Mouse (Mus musculus) lung, adult 18-20 months (tissue): ENCODE measurements around the gene Tenm3.

Experiments used
- DNase-seq, 2 experiments: peaks; one replicate each; pipeline ENCODE4 v3.0.0; 2022; ENCODE audit warnings: mixed read lengths in 2 of 2

Gene Tenm3

GRCm38 (mm10) chr8:48655381-48656043, 188.2 kb downstream of the Tenm3 start:
- DNase-seq = no peak

- DNase-seq = no peak
Observed at GRCm38 (mm10) chr8:48649845-48650244, 193.9 kb downstream of the Tenm3 start.

DNA sequence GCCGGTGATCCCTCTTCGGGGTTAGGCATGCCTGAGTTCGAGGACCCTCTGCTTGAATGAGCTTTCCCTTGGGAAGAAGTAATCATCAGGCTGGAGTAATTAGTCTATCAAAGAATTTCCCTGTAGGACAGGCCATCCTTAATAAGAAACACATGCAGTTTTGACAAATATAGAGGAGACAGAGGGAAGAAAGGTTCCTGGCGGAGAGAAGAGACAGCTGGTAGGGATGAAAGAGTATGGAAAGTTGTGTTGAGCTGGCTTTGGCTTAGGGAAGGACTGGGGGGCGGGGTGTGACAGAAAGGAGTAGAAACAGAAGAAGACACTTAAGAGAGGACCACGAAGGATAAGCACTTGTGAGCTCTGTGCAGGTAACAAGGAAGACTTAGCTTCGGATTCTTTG, 194.3 kb downstream of the Tenm3 start:
- no peak for DNase-seq

DNA sequence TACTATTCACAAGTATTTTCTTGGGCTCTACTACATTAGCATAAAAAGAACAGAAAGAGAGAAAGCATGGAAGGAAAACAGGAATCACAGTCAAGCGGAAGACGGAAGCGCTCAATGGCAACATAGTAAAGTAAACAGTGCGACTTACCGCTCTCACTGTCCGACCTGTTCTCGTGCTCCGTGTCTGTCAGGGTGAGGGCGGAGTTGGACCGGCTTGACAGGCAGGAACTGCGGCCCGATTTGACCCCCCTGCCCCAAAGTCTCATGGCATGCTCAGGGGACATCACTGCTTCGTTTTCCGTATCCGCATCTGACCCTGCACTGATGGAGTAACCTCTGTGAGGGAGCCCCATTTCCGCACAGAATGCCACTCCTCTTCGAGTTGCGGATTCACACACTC, 197.6 kb downstream of the Tenm3 start:
- no peak for DNase-seq

DNA sequence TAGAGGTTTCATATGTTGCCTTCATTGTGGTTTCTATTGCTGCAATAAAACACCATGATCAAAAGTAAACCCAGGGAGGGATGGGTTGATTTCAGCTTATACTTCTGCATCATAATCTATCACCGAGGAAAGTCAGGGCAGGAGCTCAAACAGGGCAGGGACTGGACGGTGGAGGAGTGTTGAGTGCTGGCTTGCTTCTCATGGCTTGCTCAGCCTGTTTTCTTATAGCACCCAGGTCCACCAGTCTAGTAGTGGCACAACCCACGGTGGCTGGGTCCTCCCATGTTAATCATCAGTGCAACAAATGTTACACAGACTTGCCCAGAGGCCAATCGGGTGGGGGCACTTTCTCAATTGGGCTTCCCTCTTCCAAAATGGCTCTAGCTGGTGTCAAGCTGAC, 205.6 kb downstream of the Tenm3 start:
- no peak for DNase-seq

DNA sequence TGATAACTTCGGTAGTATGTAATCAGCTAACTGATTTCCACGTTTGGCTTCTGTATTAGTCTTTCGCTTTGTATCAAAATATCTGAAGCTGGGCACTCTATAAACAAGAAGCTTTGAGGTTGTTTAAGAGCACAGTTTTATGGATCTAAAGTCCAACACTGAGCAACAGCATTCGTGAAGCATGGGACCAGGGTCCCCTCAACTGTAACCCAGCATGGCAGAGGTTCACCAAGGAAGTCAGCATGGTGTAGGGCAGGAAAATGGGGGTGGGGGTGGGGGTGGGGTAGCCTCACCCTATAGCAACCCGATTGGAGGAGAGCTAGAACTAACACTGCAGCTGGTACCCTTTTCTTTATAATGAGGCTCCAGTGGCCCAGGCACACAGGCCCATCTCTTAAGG, 206.8 kb downstream of the Tenm3 start:
- DNase-seq = no peak

GRCm38 (mm10) chr8:48635815-48636214, 207.9 kb downstream of the Tenm3 start:
- no peak for DNase-seq

- no peak for DNase-seq
Observed at GRCm38 (mm10) chr8:48633426-48633825, 210.3 kb downstream of the Tenm3 start.

GRCm38 (mm10) chr8:48622517-48623153, 221.1 kb downstream of the Tenm3 start:
- no peak for DNase-seq

DNA sequence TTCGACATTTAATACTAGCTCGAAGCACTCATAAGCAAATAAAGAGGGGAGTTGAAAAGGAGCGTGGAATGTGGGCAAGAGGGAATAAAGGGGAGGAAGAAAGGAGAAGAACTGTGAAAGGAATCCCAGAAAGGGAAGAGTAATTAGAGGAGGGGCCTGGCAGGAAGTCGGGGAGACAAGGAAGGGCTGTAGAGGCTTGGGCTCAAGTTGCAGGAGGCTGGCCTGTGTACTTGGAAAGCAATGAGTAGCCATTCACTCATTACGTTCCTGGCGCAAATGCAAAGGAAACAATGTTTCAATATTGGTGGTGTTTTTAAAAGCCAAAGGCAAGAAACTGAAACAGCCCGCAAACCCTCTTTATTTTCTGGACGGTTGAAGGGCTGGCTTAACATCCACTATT, 228.7 kb downstream of the Tenm3 start:
- no peak for DNase-seq

GRCm38 (mm10) chr8:48611934-48612512, 231.7 kb downstream of the Tenm3 start:
- no peak for DNase-seq

- no peak for DNase-seq
Observed at GRCm38 (mm10) chr8:48611126-48611525, 232.6 kb downstream of the Tenm3 start.

- no peak for DNase-seq
Observed at GRCm38 (mm10) chr8:48610316-48610715, 233.4 kb downstream of the Tenm3 start.

DNA sequence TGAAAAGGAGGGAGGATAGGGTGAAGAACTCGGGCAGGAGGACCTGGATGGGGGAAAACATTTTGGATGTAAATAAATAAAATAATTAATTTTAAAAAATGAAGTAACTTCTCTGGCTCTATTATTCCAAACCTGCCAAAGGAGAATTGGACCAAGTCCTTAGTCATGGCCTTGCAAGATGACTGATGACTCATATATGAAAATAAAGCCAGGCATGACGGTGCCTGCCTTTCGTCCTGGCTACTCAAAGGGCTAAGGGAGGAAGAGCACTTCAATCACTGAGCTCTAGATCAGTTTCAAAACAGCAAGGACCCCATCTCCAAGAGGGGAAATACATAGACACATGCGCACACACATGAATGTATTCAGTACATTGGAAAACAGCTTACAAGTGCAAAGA, 234.1 kb downstream of the Tenm3 start:
- DNase-seq = no peak

DNA sequence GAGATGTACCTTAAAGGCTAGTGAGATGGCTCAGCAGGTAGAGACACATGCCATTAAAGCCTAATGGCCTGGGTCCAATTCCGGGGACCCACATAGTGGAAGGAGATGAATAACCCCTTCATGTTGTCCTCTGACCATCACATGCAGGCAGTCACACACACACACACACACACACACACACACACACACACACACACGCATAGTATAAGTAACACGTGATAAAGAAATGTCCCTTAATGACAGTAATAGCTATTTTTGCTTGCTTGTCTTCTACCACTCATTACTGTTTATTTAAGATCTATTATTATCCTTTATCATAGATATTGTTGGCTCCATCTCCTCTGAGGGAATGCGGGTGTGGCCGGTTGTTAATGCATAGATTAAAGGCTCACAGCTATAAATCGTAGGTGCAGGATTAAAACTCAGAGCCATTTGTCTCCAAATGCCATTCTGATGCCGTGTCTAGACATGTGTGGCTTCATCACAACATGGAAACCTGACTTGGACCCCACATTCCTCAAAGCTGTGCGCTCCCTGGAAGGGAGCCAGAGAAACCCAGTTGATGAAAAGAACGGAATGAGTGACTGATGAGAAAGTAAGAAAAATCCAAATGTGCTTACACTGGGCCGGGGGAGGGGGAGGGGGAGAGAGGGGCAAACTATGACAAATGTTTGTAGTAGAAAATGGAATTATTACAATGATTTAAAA, 239.4 kb downstream of the Tenm3 start:
- DNase-seq = no peak

GRCm38 (mm10) chr8:48603165-48603840, 240.4 kb downstream of the Tenm3 start:
- no peak for DNase-seq

- DNase-seq = no peak
Observed at GRCm38 (mm10) chr8:48601621-48602020, 242.1 kb downstream of the Tenm3 start.

DNA sequence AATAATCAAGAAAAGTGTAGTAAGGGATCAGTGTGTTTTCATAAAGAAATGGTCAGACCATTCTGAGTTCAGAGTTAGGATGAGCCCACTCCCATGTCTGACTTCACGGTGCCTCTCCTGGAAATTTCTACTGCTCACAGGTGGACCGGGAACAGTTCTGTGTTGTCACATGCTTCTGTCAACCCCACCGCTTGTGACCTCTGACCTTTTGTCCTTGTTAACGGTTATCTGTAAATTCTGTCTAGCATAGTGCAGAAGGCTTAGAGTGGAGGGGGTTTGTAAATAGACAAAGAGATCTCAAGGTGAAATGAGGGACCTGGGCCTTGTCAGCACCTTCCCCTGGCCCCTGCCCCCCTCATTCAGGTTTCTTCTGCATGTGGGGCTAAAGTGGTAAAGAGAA, 244.7 kb downstream of the Tenm3 start:
- DNase-seq = no peak

- no peak for DNase-seq
Observed at GRCm38 (mm10) chr8:48596332-48596731, 247.4 kb downstream of the Tenm3 start.

DNA sequence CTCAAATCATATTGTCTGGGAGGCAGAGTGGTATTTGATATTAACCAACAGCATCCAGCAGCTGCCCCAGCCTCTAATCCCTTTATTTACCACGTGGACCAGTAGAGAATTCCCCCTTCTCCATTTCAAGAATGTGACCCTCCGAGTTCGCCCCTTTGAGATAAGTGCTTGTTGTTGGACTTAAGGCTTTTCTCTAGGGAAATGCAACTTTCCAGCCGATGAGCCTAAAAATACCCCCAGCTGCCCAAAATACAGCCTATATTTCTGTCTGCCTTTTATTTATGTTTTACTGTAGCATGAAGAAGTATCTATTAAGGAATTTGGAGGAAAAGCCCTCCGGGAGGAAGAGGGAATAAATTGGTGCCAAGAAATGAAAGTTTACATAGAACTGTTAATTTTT, 251.9 kb downstream of the Tenm3 start:
- no peak for DNase-seq

DNA sequence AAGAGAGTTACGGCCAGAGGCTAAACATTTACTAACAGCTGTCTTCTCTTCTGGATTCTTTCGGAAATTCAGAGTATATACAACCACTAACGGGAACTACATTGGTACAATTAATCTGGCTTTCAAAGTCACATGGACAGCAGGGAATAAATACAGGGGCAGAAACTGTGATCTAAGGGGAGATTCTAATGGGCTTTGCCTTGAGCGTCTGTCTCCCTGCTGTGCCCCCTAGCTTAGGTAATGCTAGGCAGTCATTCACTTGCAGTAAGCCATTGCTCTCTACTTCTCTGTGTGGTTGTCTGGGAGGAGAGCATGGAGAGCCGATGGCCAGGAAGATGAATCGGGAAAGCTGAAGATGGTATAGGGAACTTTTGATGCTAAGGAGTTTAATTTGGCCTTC, 264.0 kb downstream of the Tenm3 start:
- no peak for DNase-seq

DNA sequence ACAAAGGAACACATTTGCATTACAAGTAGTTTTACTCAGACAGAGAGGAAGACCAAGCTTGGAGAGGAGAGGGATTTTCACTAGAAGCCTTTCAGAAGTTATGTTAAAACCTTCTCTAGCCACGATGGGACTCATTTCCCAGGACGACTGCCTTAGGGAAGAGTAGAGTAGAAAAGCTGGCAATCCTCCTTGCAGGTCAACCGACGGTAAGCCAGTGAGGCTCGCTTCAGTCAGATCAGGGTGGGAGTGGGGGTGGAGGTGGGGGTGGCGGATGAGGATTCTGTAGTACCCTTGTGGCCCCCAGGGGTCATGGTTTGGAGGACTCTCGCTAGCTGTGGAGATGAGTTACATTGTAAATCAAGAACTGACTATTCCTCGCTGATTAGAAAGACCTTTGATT, 264.6 kb downstream of the Tenm3 start:
- no peak for DNase-seq

DNA sequence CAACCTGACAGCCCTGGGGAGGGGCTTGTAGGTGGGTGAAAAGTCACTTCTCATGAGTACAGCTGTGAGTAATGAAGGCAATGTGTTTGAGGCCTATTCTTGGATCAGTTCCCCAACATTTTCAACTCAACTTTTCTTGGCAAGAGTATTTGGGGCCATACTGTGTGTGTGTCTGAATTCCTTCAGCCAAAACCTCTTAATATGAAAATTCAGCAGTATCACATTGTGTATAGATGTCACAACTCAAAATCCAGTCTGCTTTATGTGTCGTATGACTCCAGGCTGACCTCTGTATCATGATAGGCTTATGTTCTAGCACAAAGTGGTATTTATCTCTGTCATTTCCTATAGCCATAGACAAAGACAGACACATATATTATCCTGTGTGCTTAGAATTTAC, 270.8 kb downstream of the Tenm3 start:
- DNase-seq = no peak
